Mouse (Mus musculus) CH12.LX (cell line): Measurements from ENCODE around the gene Soat1. TPM values are rescaled to one million over a fixed set of nuclear protein-coding genes. Genes with fewer than 3 reads are reported as not detected.

Experiments
- DNase-seq: peaks from one replicate; pipeline ENCODE4 v3.0.0-alpha.2; 2013; ENCODE audit errors: extremely low read depth
- H3K27ac ChIP-seq: 2 replicates; pipeline ENCODE4 v1.5.1; 2012; ENCODE audit warnings: low read depth, mild to moderate bottlenecking, control low read depth, moderate library complexity; ENCODE audit not compliant: insufficient read depth
- H3K27me3 ChIP-seq: replicated peaks from 2 replicates; pipeline ENCODE3; 2012; ENCODE audit warnings: inconsistent platforms
- H3K36me3 ChIP-seq, 2 experiments: replicated peaks in 1 of 2; 2 replicates each; pipeline versions ENCODE3 to v1.6.1; 2012; ENCODE audit warnings: inconsistent platforms in 1 of 2, low read length in 1 of 2, mild to moderate bottlenecking in 1 of 2, mixed read lengths in 1 of 2, moderate library complexity in 1 of 2; ENCODE audit not compliant: control insufficient read depth in 1 of 2, insufficient read depth in 1 of 2
- H3K4me1 ChIP-seq, 2 experiments: 2 replicates each; pipeline ENCODE4 v1.6.1; 2012; ENCODE audit warnings: inconsistent platforms in 1 of 2, moderate library complexity in 1 of 2; ENCODE audit not compliant: insufficient read depth in 2 of 2, control insufficient read depth in 1 of 2
- H3K4me2 ChIP-seq: 2 replicates; pipeline ENCODE4 v1.6.1; 2012; ENCODE audit warnings: low read depth, mild to moderate bottlenecking, control low read depth; ENCODE audit not compliant: poor library complexity, insufficient read depth, severe bottlenecking
- H3K4me3 ChIP-seq, 3 experiments: fragments of 150-350 bp in 1 of 3; sonication (generic) in 1 of 3; replicated peaks in 1 of 3; 2 replicates each; pipeline versions ENCODE3 to v1.5.1; 2011 to 2012; ENCODE audit warnings: low read depth in 2 of 3, low read length in 2 of 3, mild to moderate bottlenecking in 2 of 3, moderate library complexity in 2 of 3, control low read depth in 1 of 3, improper control_type of control experiment in 1 of 3, inconsistent platforms in 1 of 3, mixed read lengths in 1 of 3; ENCODE audit not compliant: poor library complexity in 1 of 3
- H3K79me2 ChIP-seq: replicated peaks from 2 replicates; pipeline ENCODE4 v1.6.1; 2012; ENCODE audit warnings: mild to moderate bottlenecking, moderate library complexity; ENCODE audit not compliant: control insufficient read depth, poor library complexity, insufficient read depth, severe bottlenecking; ENCODE audit errors: extremely low read depth
- H3K9ac ChIP-seq: 2 replicates; pipeline ENCODE4 v1.6.1; 2012; ENCODE audit warnings: low read depth, mild to moderate bottlenecking, control low read depth, moderate library complexity; ENCODE audit not compliant: insufficient read depth
- H3K9me3 ChIP-seq: replicated peaks from 2 replicates; pipeline ENCODE3; 2012; ENCODE audit warnings: low read length, inconsistent platforms, mixed read lengths
- BHLHE40 ChIP-seq: IDR thresholded peaks from 2 replicates; pipeline ENCODE4 v1.6.1; 2011; ENCODE audit warnings: mild to moderate bottlenecking, low read depth, low read length, improper control_type of control experiment
- E2F4 ChIP-seq: IDR thresholded peaks from 2 replicates; pipeline ENCODE4 v1.6.1; 2011; ENCODE audit warnings: low read depth, low read length, improper control_type of control experiment; ENCODE audit not compliant: insufficient replicate concordance
- EP300 ChIP-seq: IDR thresholded peaks from 2 replicates; pipeline ENCODE4 v1.6.1; 2011; ENCODE audit warnings: low read length, improper control_type of control experiment
- GABPA ChIP-seq: IDR thresholded peaks from 2 replicates; pipeline ENCODE4 v1.6.1; 2012; ENCODE audit warnings: low read depth, low read length, improper control_type of control experiment, inconsistent platforms; ENCODE audit not compliant: insufficient replicate concordance
- HCFC1 ChIP-seq: IDR thresholded peaks from 2 replicates; pipeline ENCODE4 v1.6.1; 2012; ENCODE audit warnings: low read depth, mild to moderate bottlenecking, inconsistent platforms, low read length, improper control_type of control experiment
- IRF4 ChIP-seq: IDR thresholded peaks from 2 replicates; pipeline ENCODE4 v1.6.1; 2014; ENCODE audit warnings: low read depth, mild to moderate bottlenecking, inconsistent platforms, low read length, improper control_type of control experiment
- MAFK ChIP-seq: IDR thresholded peaks from 2 replicates; pipeline ENCODE4 v1.6.1; 2011; ENCODE audit warnings: low read length, improper control_type of control experiment; ENCODE audit not compliant: insufficient replicate concordance
- MAZ ChIP-seq: IDR thresholded peaks from 2 replicates; pipeline ENCODE4 v1.6.1; 2012; ENCODE audit warnings: low read depth, mild to moderate bottlenecking, inconsistent platforms, low read length, improper control_type of control experiment, moderate library complexity
- MXI1 ChIP-seq: IDR thresholded peaks from 2 replicates; pipeline ENCODE4 v1.6.1; 2011; ENCODE audit warnings: mild to moderate bottlenecking, low read depth, low read length, improper control_type of control experiment
- MYC ChIP-seq: IDR thresholded peaks from 2 replicates; pipeline ENCODE4 v1.6.1; 2011; ENCODE audit warnings: low read depth, mild to moderate bottlenecking, improper control_type of control experiment, low read length
- NELFE ChIP-seq: IDR thresholded peaks from 2 replicates; pipeline ENCODE4 v1.6.1; 2011; ENCODE audit warnings: low read depth, low read length, improper control_type of control experiment
- NRF1 ChIP-seq: IDR thresholded peaks from 2 replicates; pipeline ENCODE4 v1.6.1; 2014; ENCODE audit warnings: low read depth, mild to moderate bottlenecking, inconsistent platforms, low read length, improper control_type of control experiment, moderate library complexity
- POLR2A ChIP-seq: IDR thresholded peaks from 2 replicates; pipeline ENCODE4 v1.6.1; 2011; ENCODE audit warnings: low read depth, mild to moderate bottlenecking, improper control_type of control experiment, low read length
- POLR2AphosphoS2 ChIP-seq: IDR thresholded peaks from 2 replicates; pipeline ENCODE4 v1.6.1; 2011; ENCODE audit warnings: low read depth, low read length, improper control_type of control experiment
- RAD21 ChIP-seq: IDR thresholded peaks from 2 replicates; pipeline ENCODE4 v1.6.1; 2011; ENCODE audit warnings: low read depth, mild to moderate bottlenecking, low read length, improper control_type of control experiment, moderate library complexity
- RCOR1 ChIP-seq: conservative IDR thresholded peaks from 2 replicates; pipeline ENCODE4 v1.6.1; 2012; ENCODE audit warnings: low read depth, mild to moderate bottlenecking, inconsistent platforms, low read length, improper control_type of control experiment
- TCF12 ChIP-seq: IDR thresholded peaks from 2 replicates; pipeline ENCODE4 v1.6.1; 2014; ENCODE audit warnings: low read depth, mild to moderate bottlenecking, inconsistent platforms, low read length, improper control_type of control experiment
- UBTF ChIP-seq: IDR thresholded peaks from 2 replicates; pipeline ENCODE4 v1.6.1; 2012; ENCODE audit warnings: low read depth, mild to moderate bottlenecking, inconsistent platforms, low read length, improper control_type of control experiment, moderate library complexity
- USF2 ChIP-seq: conservative IDR thresholded peaks from 2 replicates; pipeline ENCODE4 v1.6.1; 2011; ENCODE audit warnings: low read depth, low read length, improper control_type of control experiment
- ZKSCAN1 ChIP-seq: IDR thresholded peaks from 2 replicates; pipeline ENCODE4 v1.6.1; 2012; ENCODE audit warnings: low read depth, inconsistent platforms, low read length, improper control_type of control experiment, borderline replicate concordance
- ZMIZ1 ChIP-seq: IDR thresholded peaks from 2 replicates; pipeline ENCODE4 v1.6.1; 2012; ENCODE audit warnings: low read depth, mild to moderate bottlenecking, inconsistent platforms, low read length, improper control_type of control experiment
- ZNF384 ChIP-seq: IDR thresholded peaks from 2 replicates; pipeline ENCODE4 v1.6.1; 2012; ENCODE audit warnings: low read depth, low read length, improper control_type of control experiment, inconsistent platforms
- dilution Hi-C: fragments of 300-500 bp; cut with MboI; formaldehyde crosslinking; loops from 2 replicates; pipeline ENCODE4 v1.14.3; 2020; ENCODE audit warnings: low sequenced_read_pairs; ENCODE audit not compliant: extremely low pct_unique_long_range_greater_than_20kb, extremely low pct_ligation_motif_present
- in situ Hi-C: fragments of 300-500 bp; cut with MboI; formaldehyde crosslinking; loops from 3 replicates; pipeline ENCODE4 v1.14.3; 2019; ENCODE audit warnings: low sequenced_read_pairs, low pct_ligation_motif_present, low pct_unique_long_range_greater_than_20kb, mixed read lengths
- polyA plus RNA-seq: library from polyadenylated mRNA; unstranded; fragments of >175 nt; gene quantifications from 2 replicates; pipeline ENCODE4 v1.2.1, GENCODE M21; 2012; ENCODE audit warnings: low read depth; ENCODE audit not compliant: insufficient read length
- total RNA-seq, 2 experiments: library from RNA; depleted of rRNA; stranded (reverse); fragments of 300-350 nt in 1 of 2; fragments of >200 nt in 1 of 2; gene quantifications; 2 replicates each; pipeline ENCODE4 v1.2.3; 2012 to 2014

Gene Soat1
- total and polyA plus RNA-seq, 3 experiments, result 8.6 to 13.5 (median 10.3) TPM

DNA sequence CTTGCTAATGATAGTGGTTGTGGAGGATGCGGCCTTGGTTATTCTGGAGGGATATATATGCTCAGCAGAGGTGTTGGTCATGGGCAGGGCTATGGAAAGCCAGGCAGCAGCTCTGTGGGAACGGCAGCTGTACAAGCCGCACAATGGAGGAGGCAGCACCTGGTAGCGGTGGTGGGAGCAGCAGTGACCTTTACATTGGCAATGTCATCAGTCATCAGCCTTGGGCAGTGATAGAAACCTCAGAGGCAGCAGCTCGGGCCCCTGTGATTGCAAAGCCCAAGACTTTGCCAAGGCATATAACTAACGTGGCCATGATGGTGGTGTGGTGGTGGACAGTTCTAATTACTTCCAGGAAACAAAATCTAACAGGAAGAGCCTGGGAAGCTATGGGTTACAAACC, 50.6 kb downstream of the Soat1 start:
- Histone ChIP-seq H3K27ac (no peak overlapping the region), H3K27me3 (no peaks in the 10 kb centered on the region), H3K79me2 (no peaks in the 10 kb centered on the region), H3K9ac (no peak overlapping the region), H3K36me3 (no peaks in the 10 kb centered on the region)
- dilution Hi-C loops, result no loop called here
- TF ChIP-seq E2F4 (no peak), HCFC1 (no peak), MAZ (no peak), BHLHE40 (no peak), MYC (no peak), ZMIZ1 (no peak), ZKSCAN1 (no peak), ZNF384 (no peak), POLR2AphosphoS2 (no peak), MXI1 (no peak), IRF4 (no peak), TCF12 (no peak), UBTF (no peak), POLR2A (no peak), NELFE (no peak), EP300 (no peak), GABPA (no peak)
- TF ChIP-seq, all 38 proteins: peak for 0
- Histone ChIP-seq H3K4me3 (no peak overlapping the region), H3K4me2 (no peak overlapping the region), H3K4me1 (peaks cover 5% of the 10 kb centered on the region in 2 experiments), H3K9me3 (no peaks in the 10 kb centered on the region)
- DNase-seq, result no peak
- in situ Hi-C loops, result loop anchor here (25.0 kb wide), 1 partner anchor 214 kb away; no protein-coding TSS in a partner anchor

DNA sequence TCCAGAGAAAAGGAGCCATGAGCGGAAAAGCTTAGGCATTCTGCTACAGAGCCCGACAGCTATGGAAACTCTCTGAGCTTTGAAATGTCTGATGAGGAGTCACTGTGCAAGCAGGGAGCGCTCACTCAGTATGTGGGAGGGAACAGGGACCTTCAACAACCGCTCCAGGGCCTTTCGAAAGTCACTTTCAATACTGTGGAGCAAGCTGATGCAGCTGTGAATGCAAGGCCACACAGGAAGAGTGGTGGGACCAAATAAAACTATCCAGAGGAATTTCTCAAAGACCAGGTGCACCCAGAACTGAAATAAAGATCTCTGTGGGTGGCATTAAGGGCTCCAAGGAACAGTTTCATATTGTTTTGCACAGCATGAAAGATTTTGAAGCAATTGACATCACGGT, 51.3 kb downstream of the Soat1 start:
- no peak for TF ChIP-seq EP300
- no peak for TF ChIP-seq E2F4
- TF ChIP-seq NELFE, result no peak
- TF ChIP-seq RAD21, result no peak
- TF ChIP-seq HCFC1, result no peak
- TF ChIP-seq POLR2AphosphoS2, result no peak
- TF ChIP-seq USF2, result no peak
- TF ChIP-seq ZMIZ1, result no peak
- no peak for TF ChIP-seq ZKSCAN1
- TF ChIP-seq MXI1, result no peak
- no peak for TF ChIP-seq RCOR1
- TF ChIP-seq MAFK, result no peak
- TF ChIP-seq NRF1, result no peak
- no peak overlapping the region for H3K4me3 ChIP-seq
- H3K4me1 ChIP-seq, result peaks cover 5% of the 10 kb centered on the region in 2 experiments
- no peak overlapping the region for H3K9ac ChIP-seq
- in situ Hi-C loops (loop anchor here (25.0 kb wide), 1 partner anchor 214 kb away; no protein-coding TSS in a partner anchor), dilution Hi-C loops (no loop called here)
- no peak for DNase-seq
- no peak overlapping the region for H3K27ac ChIP-seq
- no peaks in the 10 kb centered on the region for H3K27me3 ChIP-seq
- no peaks in the 10 kb centered on the region for H3K79me2 ChIP-seq
- no peaks in the 10 kb centered on the region for H3K36me3 ChIP-seq
- H3K9me3 ChIP-seq, result no peaks in the 10 kb centered on the region
- no peak overlapping the region for H3K4me2 ChIP-seq
